Mouse (Mus musculus) adrenal gland, postnatal 25 days (tissue): ENCODE data around the gene Mlxipl. TPM values are rescaled to one million over a fixed set of nuclear protein-coding genes. Genes with fewer than 3 reads are reported as not detected.
A peak's percentile ranks its signal among the peaks of the same experiment; 100 is the strongest.

ENCODE experiments used
- DNase-seq: peaks from one replicate; pipeline ENCODE4 v3.0.0; 2021; ENCODE audit warnings: mixed read lengths
- total RNA-seq: library from RNA; stranded (reverse); gene quantifications from 2 replicates; pipeline ENCODE4 v1.2.3, GENCODE M21; 2021

Gene Mlxipl
- total RNA-seq, 1 experiment from 2014 or later, result 70.1 TPM

DNA sequence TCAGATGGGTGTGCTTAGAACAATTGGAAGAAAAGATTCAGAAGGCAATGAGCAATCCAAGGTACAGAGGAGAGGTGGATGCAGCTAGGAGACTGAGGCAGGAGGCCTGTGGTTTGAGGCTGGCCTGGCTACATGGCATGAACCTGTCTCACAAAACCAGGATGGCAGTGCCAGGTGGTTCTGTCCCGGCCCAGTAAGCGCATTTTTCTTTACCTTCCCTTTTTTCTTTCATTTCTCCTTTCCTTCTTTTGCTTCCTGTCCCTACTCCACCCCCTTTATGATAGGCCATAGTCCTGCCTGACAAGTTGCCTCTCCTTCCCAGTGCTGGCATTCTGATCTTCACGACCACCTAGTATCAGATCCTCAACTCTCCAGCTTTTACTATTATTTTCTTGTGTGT, 95.3 kb downstream of the Mlxipl start:
- DNase-seq, result no peak

DNA sequence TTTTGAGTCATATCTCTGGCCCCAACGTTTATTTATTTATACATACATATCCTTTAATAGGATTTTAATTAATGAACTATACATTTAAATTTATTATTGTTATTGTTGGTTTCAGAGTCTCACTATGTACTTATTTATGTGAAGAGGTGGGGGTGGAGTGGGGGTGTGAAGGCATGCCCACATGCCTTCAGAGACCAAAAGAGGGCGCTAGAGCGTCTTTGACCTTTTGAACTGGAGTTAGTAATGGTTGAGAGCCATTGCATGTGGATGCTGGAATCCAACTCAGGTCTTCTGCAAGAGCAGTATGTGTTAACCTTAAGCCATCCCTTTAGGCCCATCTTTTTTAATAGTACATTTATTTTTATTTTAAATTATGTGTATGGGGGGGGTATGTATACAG, 95.9 kb downstream of the Mlxipl start:
- DNase-seq, result no peak

DNA sequence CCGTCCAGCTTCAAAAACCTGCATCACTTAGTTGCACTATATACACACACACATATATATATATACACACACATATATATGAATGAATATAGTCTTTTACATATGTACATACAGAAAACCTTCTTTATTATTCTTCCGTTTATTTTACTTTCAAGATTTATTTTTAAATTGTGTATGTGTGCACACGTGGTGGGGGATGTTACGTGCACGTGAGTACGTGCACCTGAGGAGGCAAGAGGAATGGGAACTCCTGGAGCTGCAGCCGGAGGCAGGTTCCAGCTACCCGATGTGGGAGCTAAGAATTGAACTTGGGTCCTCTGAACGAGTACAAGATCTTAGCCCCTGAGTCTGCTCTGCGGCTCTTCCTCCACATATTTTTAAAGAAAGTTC, 96.5 kb downstream of the Mlxipl start:
- DNase-seq, result no peak

DNA sequence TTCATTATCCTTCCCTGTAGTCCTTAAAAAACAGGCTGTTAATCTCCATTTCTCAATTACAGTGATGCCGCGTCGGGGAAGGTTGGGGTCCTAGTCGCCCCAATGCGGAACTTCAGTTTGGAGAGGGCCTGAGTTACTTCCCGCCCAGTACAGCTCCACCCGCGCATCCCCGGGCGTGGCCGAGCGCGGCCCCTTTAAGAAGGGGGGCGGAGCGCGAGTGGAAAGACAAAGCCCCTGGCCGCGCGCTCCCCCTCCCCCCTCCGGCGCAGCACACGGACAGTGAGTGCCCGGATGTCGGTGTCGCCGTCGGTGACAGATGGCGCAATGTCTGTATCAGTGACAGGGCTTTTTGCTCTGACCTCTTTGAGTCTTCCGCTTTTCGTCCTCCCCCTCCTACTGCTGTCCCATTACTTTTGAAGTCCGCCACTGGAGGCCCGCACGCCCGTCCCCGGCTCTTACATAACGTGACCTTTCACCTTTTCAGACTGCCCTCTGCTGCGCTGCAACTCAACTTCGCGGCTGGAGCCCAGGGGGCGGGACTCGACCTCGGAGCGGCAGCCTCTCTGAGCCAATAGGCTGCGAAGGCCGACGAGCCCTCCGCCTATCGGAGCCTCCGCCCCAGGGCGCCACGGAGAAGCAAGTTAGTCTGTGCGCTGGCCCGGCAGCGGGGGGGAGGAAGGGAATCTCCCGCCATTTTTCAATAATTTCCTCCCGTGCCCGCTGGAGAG, 97.1 kb downstream of the Mlxipl start, which contains the start of gene Baz1b:
Gene Baz1b, plus strand, starts transcription at position 644 of the 728 bp plus-strand sequence.
- DNase-seq, result peak; percentile 97

DNA sequence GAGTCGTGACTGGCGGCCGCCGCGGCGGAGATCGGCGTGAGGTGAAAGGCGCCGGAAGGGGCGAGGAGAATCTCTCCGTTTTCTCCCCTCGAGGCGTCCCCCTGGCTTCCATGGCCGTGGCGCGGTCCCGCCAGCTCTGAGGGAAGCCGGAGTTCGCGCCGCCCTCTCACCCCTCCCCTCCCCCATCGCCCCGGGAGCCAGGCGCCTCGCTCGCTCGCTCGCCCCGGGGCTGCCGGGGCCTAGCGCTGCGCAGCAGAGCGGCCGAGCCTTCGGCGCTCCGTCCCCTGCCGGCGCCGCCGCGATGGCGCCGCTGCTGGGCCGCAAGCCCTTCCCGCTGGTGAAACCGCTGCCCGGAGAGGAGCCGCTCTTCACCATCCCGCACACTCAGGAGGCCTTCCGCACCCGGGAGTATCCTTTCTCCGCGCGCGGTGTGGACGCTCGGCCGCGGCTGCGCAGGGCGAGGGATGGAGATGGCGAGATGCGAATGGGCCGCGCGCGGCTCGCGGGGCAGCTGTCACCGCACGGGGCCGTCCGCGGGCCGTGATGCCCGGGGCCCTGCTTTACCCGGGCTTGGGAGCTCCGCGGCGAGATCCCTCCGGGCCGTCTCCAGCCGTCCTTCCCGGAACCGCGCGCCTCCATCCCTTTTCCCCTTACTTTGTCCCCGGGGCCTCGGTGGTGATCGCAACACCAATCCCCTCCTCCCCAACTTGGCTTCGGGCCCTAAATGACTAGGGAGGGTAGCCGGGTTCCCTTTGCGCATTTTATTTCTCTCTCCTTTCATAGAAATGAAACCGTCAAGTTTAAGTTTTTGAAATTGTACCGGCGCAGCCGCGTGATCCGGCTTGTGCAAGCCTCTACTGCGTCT, 97.9 kb downstream of the Mlxipl start:
- peak; percentile 84 for DNase-seq

Other genes with a start within 250 kb of the Mlxipl start
- not detected in 2 replicates for gene Tmem270, start 183.2 kb upstream of the Mlxipl start, total RNA-seq
- gene Cldn13, start 174.4 kb upstream of the Mlxipl start, total RNA-seq, result not detected in 2 replicates
- gene Mettl27, start 157.5 kb upstream of the Mlxipl start, total RNA-seq, result 24.9 and 39.9 TPM in 2 replicates
- not detected in 2 replicates for gene Cldn4, start 143.0 kb upstream of the Mlxipl start, total RNA-seq
- gene Cldn3, start 103.7 kb upstream of the Mlxipl start, total RNA-seq, result 1.0 and 2.2 TPM in 2 replicates
- gene Abhd11, start 80.7 kb upstream of the Mlxipl start, total RNA-seq, result 54.5 and 61.8 TPM in 2 replicates
- 10.4 and 11.1 TPM in 2 replicates for gene Stx1a, start 66.4 kb upstream of the Mlxipl start, total RNA-seq
- 29.6 and 38.8 TPM in 2 replicates for gene Dnajc30, start 25.7 kb upstream of the Mlxipl start, total RNA-seq
- gene Bud23, start 24.9 kb upstream of the Mlxipl start, total RNA-seq, result 58.5 and 66.1 TPM in 2 replicates
- gene Vps37d, start 11.6 kb upstream of the Mlxipl start, total RNA-seq, result 2.2 and 4.1 TPM in 2 replicates
- gene Tbl2, start 59.8 kb downstream of the Mlxipl start, total RNA-seq, result 31.5 and 46.0 TPM in 2 replicates
- gene Bcl7b, start 78.4 kb downstream of the Mlxipl start, total RNA-seq, result 63.2 and 64.0 TPM in 2 replicates
- 85.7 and 114 TPM in 2 replicates for gene Baz1b, start 97.4 kb downstream of the Mlxipl start, total RNA-seq
- gene Fzd9, start 161.3 kb downstream of the Mlxipl start, total RNA-seq, result 2.4 and 3.1 TPM in 2 replicates